26 mouse cellular contexts compared by ENCODE assay signal in the genomic region with DNA sequence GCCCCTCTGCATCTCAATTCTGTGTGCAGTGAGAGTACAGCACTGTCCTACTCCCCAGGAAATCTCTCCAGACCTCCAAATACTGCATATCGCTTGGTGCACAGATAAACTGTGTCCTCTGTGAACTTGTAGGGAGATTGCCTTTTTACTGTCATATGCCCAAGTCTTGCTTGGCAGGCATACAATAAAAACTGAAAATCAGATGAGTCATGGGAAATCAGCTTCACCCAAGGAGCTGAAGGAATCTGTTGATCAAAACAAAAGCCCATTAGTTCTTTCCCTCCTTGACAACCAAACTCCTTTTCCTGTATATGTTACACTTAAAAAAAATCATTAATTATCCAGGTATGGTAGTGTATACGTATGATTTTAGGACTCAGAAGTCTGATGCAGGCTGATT. TPM values are rescaled to one million over a fixed set of nuclear protein-coding genes. Genes with fewer than 3 reads are reported as not detected.
A peak's percentile ranks its signal among the peaks of the same experiment; 100 is the strongest.
DNase-seq lines count a peak whose midpoint lies in the region; ATAC-seq and TF ChIP-seq lines count a peak whose summit lies in the region.
"Had no signal": no experiment of that assay in that cellular context is flagged by ENCODE, and none has a peak within 500 bp of the region (broad histone marks: within the 10 kb centered on the region; RNA-seq: fewer than 3 reads in every experiment).

No protein-coding gene starts in this region.

- intact Hi-C loops in gastrocnemius, adult 2 months (cut with DNase I), result no loop called here

- TF ChIP-seq POLR2A in testis, adult 2 months (IDR thresholded peaks at IDR 0.05; ENCODE audit: control insufficient read depth, low read depth, low read length), result no peak

- peak; percentile 42 for DNase-seq in gastrocnemius, adult 18-20 months (ENCODE audit: low spot score)
- DNase-seq in gastrocnemius, adult 2 months, result no peak
- peak; percentile 33 for DNase-seq in kidney, postnatal 14 days
- DNase-seq in kidney, postnatal 4 days, result no peak
- DNase-seq in testis, postnatal 10 days (ENCODE audit: low spot score), result no peak
- no peak for DNase-seq in layer of hippocampus, adult 8-10 months (ENCODE audit: low spot score in 2 of 2)
- DNase-seq: cerebellum, adult 9-10 months; kidney, adult 11 months; liver, embryonic 13.5 days; midbrain, embryonic 14.5 days; right cerebral cortex, postnatal 25 days had no signal

- H3K27me3 ChIP-seq in testis, adult 2 months (ENCODE audit: control insufficient read depth, insufficient read depth, low read length), result no peaks in the 10 kb centered on the region
- H3K27me3 ChIP-seq: forebrain, embryonic 15.5 days; heart, embryonic 15.5 days; limb, embryonic 12.5 days; liver, embryonic 13.5 days; neural tube, embryonic 15.5 days; stomach, embryonic 15.5 days had no signal

- ATAC-seq in granulocyte monocyte progenitor cell, adult 5-6 weeks (replicated peaks; ENCODE audit: poor library complexity, severe bottlenecking), result no peak
- ATAC-seq: forebrain, embryonic 15.5 days had no signal

- no peaks in the 10 kb centered on the region for H3K36me3 ChIP-seq in testis, adult 2 months (ENCODE audit: control insufficient read depth, insufficient read depth, low read length)
- H3K36me3 ChIP-seq: forebrain, embryonic 15.5 days; heart, embryonic 15.5 days; limb, embryonic 12.5 days; liver, embryonic 13.5 days; neural tube, embryonic 15.5 days; stomach, embryonic 15.5 days had no signal

- H3K4me3 ChIP-seq in gastrocnemius, adult 2 months, result no peak overlapping the region
- H3K4me3 ChIP-seq in testis, adult 2 months (ENCODE audit: control insufficient read depth, low read depth, low read length), result peak overlapping the region; percentile 42
- H3K4me3 ChIP-seq: forebrain, embryonic 15.5 days; heart, embryonic 15.5 days; limb, embryonic 12.5 days; liver, embryonic 13.5 days; myocyte; neural tube, embryonic 15.5 days; stomach, embryonic 15.5 days had no signal

- H3K4me1 ChIP-seq in testis, adult 2 months (ENCODE audit: control insufficient read depth, insufficient read depth, low read length), result peaks cover 4% of the 10 kb centered on the region; the same call in 1 of the 2 replicates
- H3K4me1 ChIP-seq: forebrain, embryonic 15.5 days; heart, embryonic 15.5 days; limb, embryonic 12.5 days; liver, embryonic 13.5 days; neural tube, embryonic 15.5 days; stomach, embryonic 15.5 days had no signal

- no peak for TF ChIP-seq CTCF in gastrocnemius, adult 2 months (IDR thresholded peaks at IDR 0.05)
- no peak for TF ChIP-seq CTCF in testis, adult 2 months (IDR thresholded peaks at IDR 0.05; ENCODE audit: control insufficient read depth, insufficient read depth, insufficient replicate concordance, low read depth, low read length)

- H3K27ac ChIP-seq in gastrocnemius, adult 2 months, result no peak overlapping the region
- H3K27ac ChIP-seq in testis, adult 2 months (ENCODE audit: control insufficient read depth, insufficient read depth, low read depth, low read length), result no peak overlapping the region
- H3K27ac ChIP-seq: forebrain, embryonic 15.5 days; heart, embryonic 15.5 days; limb, embryonic 12.5 days; liver, embryonic 13.5 days; neural tube, embryonic 15.5 days; stomach, embryonic 15.5 days had no signal

RNA-seq across cellular contexts. Expression of a gene that starts 31.7 kb away (rescaled TPM):
- total RNA-seq in gastrocnemius, adult 18-20 months (2021), result not detected
- total RNA-seq in gastrocnemius, adult 2 months (2021), result not detected
- polyA plus RNA-seq in testis, adult 2 months (2012; rRNA removed), result 0.07 and 64.1 TPM in 2 replicates
- total RNA-seq in layer of hippocampus, adult 8-10 months (2022), result 1 to 10 TPM in 2 of 4 experiments, under 1 TPM in 1, not detected in 1; 0.50 to 1.3 (median 1.1) TPM
- total RNA-seq in granulocyte monocyte progenitor cell, adult 5-6 weeks (2014; fragmentation: Nextera tagmentation), result not detected in 2 replicates
- not detected in 2 replicates for total RNA-seq in granulocyte monocyte progenitor cell, adult 5-6 weeks (2017)
- total RNA-seq: common myeloid progenitor, adult 5-6 weeks; layer of hippocampus, postnatal 25 days; left cerebral cortex, postnatal 10 days; megakaryocyte, adult 5-6 weeks had no signal
- polyA plus RNA-seq: embryonic facial prominence, embryonic 11.5 days; forebrain, embryonic 15.5 days; heart, embryonic 15.5 days; hindbrain, embryonic 11.5 days; limb, embryonic 12.5 days; lung, embryonic 16.5 days; midbrain, embryonic 14.5 days had no signal

RNA-seq across cellular contexts. Expression of a gene that starts 32.2 kb away (rescaled TPM):
- total RNA-seq in gastrocnemius, adult 18-20 months (2021), result 100 to 1,000 TPM in 1 of 2 experiments, 10 to 100 TPM in 1; 97.7 to 105 TPM
- total RNA-seq in gastrocnemius, adult 2 months (2021), result 10 to 100 TPM; 87.2 to 92.8 TPM
- polyA plus RNA-seq in testis, adult 2 months (2012; rRNA removed), result 119 and 124 TPM in 2 replicates
- total RNA-seq in layer of hippocampus, adult 8-10 months (2022), result 10 to 100 TPM; 63.6 to 68.3 (median 66.9) TPM
- 4.1 and 8.7 TPM in 2 replicates for total RNA-seq in granulocyte monocyte progenitor cell, adult 5-6 weeks (2014; fragmentation: Nextera tagmentation)
- total RNA-seq in granulocyte monocyte progenitor cell, adult 5-6 weeks (2017), result 11.5 and 15.8 TPM in 2 replicates

RNA-seq across cellular contexts. Expression of a gene that starts 59.8 kb away (rescaled TPM):
- total RNA-seq in gastrocnemius, adult 18-20 months (2021), result 10 to 100 TPM; 53.7 to 55.5 TPM
- 10 to 100 TPM; 48.5 to 62.6 TPM for total RNA-seq in gastrocnemius, adult 2 months (2021)
- 4.5 and 4.8 TPM in 2 replicates for polyA plus RNA-seq in testis, adult 2 months (2012; rRNA removed)
- total RNA-seq in layer of hippocampus, adult 8-10 months (2022), result 10 to 100 TPM; 27.6 to 30.6 (median 29.2) TPM
- total RNA-seq in granulocyte monocyte progenitor cell, adult 5-6 weeks (2014; fragmentation: Nextera tagmentation), result 37.8 and 58.6 TPM in 2 replicates
- 29.6 and 31.5 TPM in 2 replicates for total RNA-seq in granulocyte monocyte progenitor cell, adult 5-6 weeks (2017)

Comparison
In these comparisons a context has a peak if more than half of its experiments do, and no peak if none do; other contexts are left out.
1. DNase-seq: peak in gastrocnemius, adult 18-20 months (single experiment) and kidney, postnatal 14 days (single experiment); none in gastrocnemius, adult 2 months (single experiment), kidney, postnatal 4 days (0 of 2), testis, postnatal 10 days (single experiment) and layer of hippocampus, adult 8-10 months (0 of 2).